Mouse (Mus musculus): ENCODE measurements at regions not wholly inside any gene's neighbourhood (a gene's known extent, or its start where the extent isn't known, plus 50 kb on each side); places are given as distances from the start of the nearest gene placed in this dataset.
A peak's percentile ranks its signal among the peaks of the same experiment; 100 is the strongest.

- H3K9me3 ChIP-seq (replicated peaks; ENCODE audit: low read length) = peaks cover 4% of the 10 kb centered on the region
- H3K27ac ChIP-seq (ENCODE audit: insufficient read depth, low read depth) = no peak overlapping the region
- H3K4me1 ChIP-seq (ENCODE audit: control insufficient read depth in 1 of 2, insufficient read depth in 2 of 2) = no peaks in the 10 kb centered on the region
- H3K27me3 ChIP-seq (replicated peaks) = peaks cover 60% of the 10 kb centered on the region
- H3K4me3 ChIP-seq (replicated peaks in 1 of 3; ENCODE audit: low read depth in 2 of 3, low read length in 2 of 3, poor library complexity in 1 of 3) = no peak overlapping the region
- no peak overlapping the region for H3K4me2 ChIP-seq (ENCODE audit: insufficient read depth, low read depth, poor library complexity, severe bottlenecking)
- peak; percentile 56; the same call in 1 of the 2 replicates for TF ChIP-seq MAFK (IDR thresholded peaks at IDR 0.05; ENCODE audit: insufficient replicate concordance, low read length)
- TF ChIP-seq TBP (conservative IDR thresholded peaks at IDR 0.05; ENCODE audit: low read depth, low read length) = no peak
- no peak overlapping the region for H3K9ac ChIP-seq (ENCODE audit: insufficient read depth, low read depth)
- H3K36me3 ChIP-seq (replicated peaks in 1 of 2; ENCODE audit: control insufficient read depth in 1 of 2, insufficient read depth in 1 of 2, low read length in 1 of 2) = no peaks in the 10 kb centered on the region
- no peaks in the 10 kb centered on the region for H3K79me2 ChIP-seq (replicated peaks; ENCODE audit: control insufficient read depth, extremely low read depth, insufficient read depth, poor library complexity, severe bottlenecking)
- dilution Hi-C loops (cut with MboI; ENCODE audit: extremely low pct_ligation_motif_present, extremely low pct_unique_long_range_greater_than_20kb, low sequenced_read_pairs) (no loop called here), in situ Hi-C loops (cut with MboI; ENCODE audit: low pct_ligation_motif_present, low pct_unique_long_range_greater_than_20kb, low sequenced_read_pairs) (no loop called here)
- DNase-seq (ENCODE audit: extremely low read depth) = no peak
These were observed 298.9 kb downstream of the 3100002H09Rik start for GRCm38 (mm10) chr4:124311657-124312056.

GRCm38 (mm10) chr4:124310594-124310993 is 300.0 kb downstream of the 3100002H09Rik start:
- H3K36me3 ChIP-seq (replicated peaks in 1 of 2; ENCODE audit: control insufficient read depth in 1 of 2, insufficient read depth in 1 of 2, low read length in 1 of 2) = no peaks in the 10 kb centered on the region
- H3K79me2 ChIP-seq (replicated peaks; ENCODE audit: control insufficient read depth, extremely low read depth, insufficient read depth, poor library complexity, severe bottlenecking) = no peaks in the 10 kb centered on the region
- TF ChIP-seq GABPA (IDR thresholded peaks at IDR 0.05; ENCODE audit: insufficient replicate concordance, low read depth, low read length) (no peak), ZC3H11A (IDR thresholded peaks at IDR 0.05; ENCODE audit: low read depth, low read length) (no peak), MAFK (IDR thresholded peaks at IDR 0.05; ENCODE audit: insufficient replicate concordance, low read length) (no peak), MYC (IDR thresholded peaks at IDR 0.05; ENCODE audit: low read depth, low read length) (no peak), TBP (conservative IDR thresholded peaks at IDR 0.05; ENCODE audit: low read depth, low read length) (no peak), MAX (IDR thresholded peaks at IDR 0.05; ENCODE audit: low read length) (no peak), E2F4 (IDR thresholded peaks at IDR 0.05; ENCODE audit: insufficient replicate concordance, low read depth, low read length) (no peak), NRF1 (IDR thresholded peaks at IDR 0.05; ENCODE audit: low read depth, low read length) (no peak), USF1 (IDR thresholded peaks at IDR 0.05; ENCODE audit: low read depth, low read length) (no peak)
- H3K9ac ChIP-seq (ENCODE audit: insufficient read depth, low read depth) = no peak overlapping the region
- no peak for DNase-seq (ENCODE audit: extremely low read depth)
- dilution Hi-C loops (cut with MboI; ENCODE audit: extremely low pct_ligation_motif_present, extremely low pct_unique_long_range_greater_than_20kb, low sequenced_read_pairs) = no loop called here
- H3K4me1 ChIP-seq (ENCODE audit: control insufficient read depth in 1 of 2, insufficient read depth in 2 of 2) = no peaks in the 10 kb centered on the region
- in situ Hi-C loops (cut with MboI; ENCODE audit: low pct_ligation_motif_present, low pct_unique_long_range_greater_than_20kb, low sequenced_read_pairs) = no loop called here
- H3K9me3 ChIP-seq (replicated peaks; ENCODE audit: low read length) = peaks cover 4% of the 10 kb centered on the region
- H3K27ac ChIP-seq (ENCODE audit: insufficient read depth, low read depth) = no peak overlapping the region
- H3K4me2 ChIP-seq (ENCODE audit: insufficient read depth, low read depth, poor library complexity, severe bottlenecking) = no peak overlapping the region
- H3K4me3 ChIP-seq (replicated peaks in 1 of 3; ENCODE audit: low read depth in 2 of 3, low read length in 2 of 3, poor library complexity in 1 of 3) = no peak overlapping the region
- peaks cover 70% of the 10 kb centered on the region for H3K27me3 ChIP-seq (replicated peaks)

- H3K79me2 ChIP-seq (replicated peaks; ENCODE audit: control insufficient read depth, extremely low read depth, insufficient read depth, poor library complexity, severe bottlenecking) = no peaks in the 10 kb centered on the region
- H3K4me3 ChIP-seq (replicated peaks in 1 of 3; ENCODE audit: low read depth in 2 of 3, low read length in 2 of 3, poor library complexity in 1 of 3) = no peak overlapping the region
- no peaks in the 10 kb centered on the region for H3K9me3 ChIP-seq (replicated peaks; ENCODE audit: low read length)
- H3K36me3 ChIP-seq (replicated peaks in 1 of 2; ENCODE audit: control insufficient read depth in 1 of 2, insufficient read depth in 1 of 2, low read length in 1 of 2) = no peaks in the 10 kb centered on the region
- DNase-seq (ENCODE audit: extremely low read depth) = no peak
- H3K9ac ChIP-seq (ENCODE audit: insufficient read depth, low read depth) = no peak overlapping the region
- no peaks in the 10 kb centered on the region for H3K4me1 ChIP-seq (ENCODE audit: control insufficient read depth in 1 of 2, insufficient read depth in 2 of 2)
- dilution Hi-C loops (cut with MboI; ENCODE audit: extremely low pct_ligation_motif_present, extremely low pct_unique_long_range_greater_than_20kb, low sequenced_read_pairs) (no loop called here), in situ Hi-C loops (cut with MboI; ENCODE audit: low pct_ligation_motif_present, low pct_unique_long_range_greater_than_20kb, low sequenced_read_pairs) (no loop called here)
- no peak overlapping the region for H3K27ac ChIP-seq (ENCODE audit: insufficient read depth, low read depth)
- TF ChIP-seq EP300 (IDR thresholded peaks at IDR 0.05; ENCODE audit: low read length) (no peak), USF1 (IDR thresholded peaks at IDR 0.05; ENCODE audit: low read depth, low read length) (no peak), RCOR1 (conservative IDR thresholded peaks at IDR 0.05; ENCODE audit: low read depth, low read length) (no peak), CHD2 (IDR thresholded peaks at IDR 0.05; ENCODE audit: low read length) (no peak), CTCF (conservative IDR thresholded peaks at IDR 0.05 in 1 of 2, IDR thresholded peaks at IDR 0.05 in 1 of 2; ENCODE audit: low read depth in 2 of 2, low read length in 2 of 2) (no peak), USF2 (conservative IDR thresholded peaks at IDR 0.05; ENCODE audit: low read depth, low read length) (no peak), MEF2A (IDR thresholded peaks at IDR 0.05; ENCODE audit: borderline replicate concordance, low read depth, low read length) (no peak), JUN (IDR thresholded peaks at IDR 0.05; ENCODE audit: insufficient read depth, low read depth, low read length) (no peak), ZKSCAN1 (IDR thresholded peaks at IDR 0.05; ENCODE audit: borderline replicate concordance, low read depth, low read length) (no peak), ELF1 (IDR thresholded peaks at IDR 0.05; ENCODE audit: low read depth, low read length) (no peak), KAT2A (IDR thresholded peaks at IDR 0.05; ENCODE audit: insufficient replicate concordance, low read length) (no peak), IRF4 (IDR thresholded peaks at IDR 0.05; ENCODE audit: low read depth, low read length) (no peak)
- H3K4me2 ChIP-seq (ENCODE audit: insufficient read depth, low read depth, poor library complexity, severe bottlenecking) = no peak overlapping the region
- H3K27me3 ChIP-seq (replicated peaks) = peaks cover 87% of the 10 kb centered on the region
These were observed 304.6 kb downstream of the 3100002H09Rik start for GRCm38 (mm10) chr4:124305871-124306555.

Data from CH12.LX (cell line).